Mouse (Mus musculus) MEL (cell line): ENCODE measurements at regions not wholly inside any gene's neighbourhood (a gene's known extent, or its start where the extent isn't known, plus 50 kb on each side); places are given as distances from the start of the nearest gene placed in this dataset.

ENCODE experiments used
- EP300 ChIP-seq, 2 experiments: IDR thresholded peaks; 2 replicates each; pipeline ENCODE4 v1.6.1; 2011; ENCODE audit warnings: improper control_type of control experiment in 2 of 2, low read length in 2 of 2, low read depth in 1 of 2, mild to moderate bottlenecking in 1 of 2
- GATA1 ChIP-seq: IDR thresholded peaks from 2 replicates; pipeline ENCODE4 v1.6.1; 2011; ENCODE audit warnings: low read depth, low read length, improper control_type of control experiment
- MAX ChIP-seq: IDR thresholded peaks from 2 replicates; pipeline ENCODE4 v1.6.1; 2011; ENCODE audit warnings: low read length, improper control_type of control experiment
- POLR2A ChIP-seq, 2 experiments: IDR thresholded peaks; 2 replicates each; pipeline ENCODE4 v1.6.1; 2011 to 2012; ENCODE audit warnings: low read length in 2 of 2, mild to moderate bottlenecking in 2 of 2, control low read depth in 1 of 2, improper control_type of control experiment in 1 of 2, low read depth in 1 of 2, moderate library complexity in 1 of 2; ENCODE audit not compliant: control insufficient read depth in 1 of 2, insufficient read depth in 1 of 2, poor library complexity in 1 of 2
- POLR2AphosphoS2 ChIP-seq: IDR thresholded peaks from 2 replicates; pipeline ENCODE4 v1.6.1; 2011; ENCODE audit warnings: low read length, improper control_type of control experiment
- TCF12 ChIP-seq: IDR thresholded peaks from 2 replicates; pipeline ENCODE4 v1.6.1; 2014; ENCODE audit warnings: low read depth, mild to moderate bottlenecking, inconsistent platforms, low read length, improper control_type of control experiment, moderate library complexity

- TF ChIP-seq MAX (no peak), GATA1 (no peak), TCF12 (no peak), EP300 (IDR thresholded peaks at IDR 0.05; ENCODE audit: low read depth in 1 of 2, low read length in 2 of 2) (no peak), POLR2AphosphoS2 (no peak), POLR2A (IDR thresholded peaks at IDR 0.05; ENCODE audit: control insufficient read depth in 1 of 2, insufficient read depth in 1 of 2, low read depth in 1 of 2, low read length in 2 of 2, poor library complexity in 1 of 2) (no peak)
Observed at GRCm38 (mm10) chr17:4196793-4197448, 500.9 kb upstream of the Nox3 start.
